Mouse (Mus musculus) small intestine, adult 2 months (tissue): ENCODE data around the gene Cpm.

Source experiments
- CTCF ChIP-seq: fragments of 200-500 bp; IDR thresholded peaks from 2 replicates; pipeline ENCODE4 v1.5.1; 2012; ENCODE audit warnings: low read depth, mild to moderate bottlenecking, control low read depth, inconsistent platforms, low read length, moderate library complexity, mixed read lengths; ENCODE audit not compliant: insufficient replicate concordance, insufficient read length; ENCODE audit errors: extremely low read depth
- POLR2A ChIP-seq: fragments of 200-500 bp; IDR thresholded peaks from 2 replicates; pipeline ENCODE4 v1.6.1; 2012; ENCODE audit warnings: low read depth, mild to moderate bottlenecking, control low read depth, inconsistent platforms, low read length, moderate library complexity

DNA sequence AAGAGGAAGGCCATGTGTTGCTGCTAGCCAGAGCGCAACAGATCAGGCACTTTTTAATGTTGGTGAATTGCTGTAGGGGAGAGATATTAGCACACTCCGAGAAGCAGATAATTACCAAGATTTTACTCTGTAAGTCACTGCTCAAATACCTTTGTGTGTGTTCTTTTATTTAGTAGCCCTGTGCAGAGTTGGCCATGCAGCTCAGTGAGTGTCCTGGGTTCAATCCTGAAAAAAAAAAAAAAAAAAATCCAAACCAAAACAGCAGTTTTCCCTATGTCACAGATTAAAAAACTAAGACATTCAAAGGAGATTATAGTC lies 9.5 kb upstream of the Cpm start:
- no peak for TF ChIP-seq CTCF
- TF ChIP-seq POLR2A, result no peak
